Mouse (Mus musculus) intestine, embryonic 14.5 days (tissue): Measurements from ENCODE around the gene Tfb2m. TPM values are rescaled to one million over a fixed set of nuclear protein-coding genes. Genes with fewer than 3 reads are reported as not detected.

ENCODE experiments used
- polyA plus RNA-seq: library from polyadenylated mRNA; unstranded; fragments of >200 nt; fragmentation: Nextera tagmentation; extraction: Ambion mirVana; gene quantifications from 2 replicates; pipeline ENCODE4 v1.2.1, GENCODE M21; 2014

Gene Tfb2m
- polyA plus RNA-seq, 1 experiment from 2014 or later = 26.4 TPM

Other genes with a start within 250 kb of the Tfb2m start
- gene Smyd3, start 28.2 kb downstream of the Tfb2m start, polyA plus RNA-seq = 22.3 and 26.7 TPM in 2 replicates
- gene Cnst, start 103 bp upstream of the Tfb2m start, polyA plus RNA-seq = 12.1 and 15.1 TPM in 2 replicates
- gene Sccpdh, start 121.9 kb upstream of the Tfb2m start, polyA plus RNA-seq = 56.3 and 61.7 TPM in 2 replicates
- gene Kif28, start 199.0 kb upstream of the Tfb2m start, polyA plus RNA-seq = not detected in 2 replicates